In genomic region chr1:171246709-171247452, GRCm38 (mm10) we compare ENCODE assay signal across 8 mouse cellular contexts. TPM values are rescaled to one million over a fixed set of nuclear protein-coding genes. Genes with fewer than 3 reads are reported as not detected.
A peak's percentile ranks its signal among the peaks of the same experiment; 100 is the strongest.
DNase-seq lines count a peak whose midpoint lies in the region; ATAC-seq and TF ChIP-seq lines count a peak whose summit lies in the region.

No protein-coding gene starts in this region.

- H3K36me3 ChIP-seq in embryonic facial prominence, embryonic 13.5 days = peaks cover 33% of the 10 kb centered on the region
- H3K36me3 ChIP-seq in kidney, adult 2 months (ENCODE audit: control insufficient read depth, insufficient read depth, low read length) = no peaks in the 10 kb centered on the region; the same call in 1 of the 2 replicates
- H3K36me3 ChIP-seq in limb, embryonic 12.5 days = peaks cover 37% of the 10 kb centered on the region
- peaks cover 3% of the 10 kb centered on the region; the same call in 1 of the 2 replicates for H3K36me3 ChIP-seq in midbrain, embryonic 15.5 days (replicated peaks)
- peaks cover 9% of the 10 kb centered on the region for H3K36me3 ChIP-seq in spleen, adult 2 months (ENCODE audit: control insufficient read depth, insufficient read depth, low read length)

- ATAC-seq in embryonic facial prominence, embryonic 13.5 days (ENCODE audit: insufficient number of reproducible peaks, insufficient read depth, low FRiP score, low TSS enrichment, low read depth) = peak; percentile 86
- peak; percentile 89 for ATAC-seq in limb, embryonic 12.5 days (ENCODE audit: insufficient number of reproducible peaks, insufficient read depth, low FRiP score, low TSS enrichment, low read depth)
- peak; percentile 94 for ATAC-seq in midbrain, embryonic 15.5 days (replicated peaks)

- no peaks in the 10 kb centered on the region for H3K9me3 ChIP-seq in embryonic facial prominence, embryonic 13.5 days
- no peaks in the 10 kb centered on the region for H3K9me3 ChIP-seq in limb, embryonic 12.5 days
- H3K9me3 ChIP-seq in midbrain, embryonic 15.5 days = no peaks in the 10 kb centered on the region

- H3K27me3 ChIP-seq in embryonic facial prominence, embryonic 13.5 days = no peaks in the 10 kb centered on the region
- no peaks in the 10 kb centered on the region for H3K27me3 ChIP-seq in kidney, adult 2 months (replicated peaks; ENCODE audit: control insufficient read depth, insufficient read depth, low read length)
- H3K27me3 ChIP-seq in limb, embryonic 12.5 days = no peaks in the 10 kb centered on the region
- H3K27me3 ChIP-seq in midbrain, embryonic 15.5 days (replicated peaks) = no peaks in the 10 kb centered on the region
- 0 out of 2 replicates have a peak, but pooled peaks cover 1% of the 10 kb centered on the region for H3K27me3 ChIP-seq in spleen, adult 2 months (ENCODE audit: control insufficient read depth, insufficient read depth, low read length)

- peak overlapping the region; percentile 75 for H3K4me2 ChIP-seq in embryonic facial prominence, embryonic 13.5 days
- H3K4me2 ChIP-seq in limb, embryonic 12.5 days = peak overlapping the region; percentile 77
- peak overlapping the region; percentile 75 for H3K4me2 ChIP-seq in midbrain, embryonic 15.5 days

- H3K9ac ChIP-seq in embryonic facial prominence, embryonic 13.5 days = peak overlapping the region; percentile 92
- peak overlapping the region; percentile 88 for H3K9ac ChIP-seq in limb, embryonic 12.5 days (replicated peaks)
- peak overlapping the region; percentile 81 for H3K9ac ChIP-seq in midbrain, embryonic 15.5 days

- peaks cover 65% of the 10 kb centered on the region for H3K4me1 ChIP-seq in embryonic facial prominence, embryonic 13.5 days
- peaks cover 6% of the 10 kb centered on the region; the same call in 1 of the 2 replicates for H3K4me1 ChIP-seq in kidney, adult 2 months (ENCODE audit: control insufficient read depth, insufficient read depth, low read length)
- H3K4me1 ChIP-seq in limb, embryonic 12.5 days (replicated peaks) = peaks cover 47% of the 10 kb centered on the region
- peaks cover 44% of the 10 kb centered on the region for H3K4me1 ChIP-seq in midbrain, embryonic 15.5 days
- peaks cover 4% of the 10 kb centered on the region; the same call in 1 of the 2 replicates for H3K4me1 ChIP-seq in spleen, adult 2 months (ENCODE audit: control insufficient read depth, insufficient read depth, insufficient read length)

- peak; percentile 84 for TF ChIP-seq CTCF in kidney, adult 2 months (conservative IDR thresholded peaks at IDR 0.05; ENCODE audit: insufficient read depth, insufficient read length, low read depth, low read length)
- TF ChIP-seq CTCF in spleen, adult 2 months (IDR thresholded peaks at IDR 0.05; ENCODE audit: extremely low read depth, insufficient read depth, insufficient read length, insufficient replicate concordance) = peak; percentile 87

- peak overlapping the region; percentile 79 for H3K4me3 ChIP-seq in embryonic facial prominence, embryonic 13.5 days
- H3K4me3 ChIP-seq in kidney, adult 2 months (ENCODE audit: insufficient read depth, low read depth, low read length) = peak overlapping the region; percentile 79
- H3K4me3 ChIP-seq in limb, embryonic 12.5 days (replicated peaks) = peak overlapping the region; percentile 80
- H3K4me3 ChIP-seq in midbrain, embryonic 15.5 days = peak overlapping the region; percentile 66
- H3K4me3 ChIP-seq in spleen, adult 2 months (ENCODE audit: extremely low read depth, insufficient read depth, insufficient read length) = peak overlapping the region; percentile 84

- TF ChIP-seq POLR2A in kidney, adult 2 months (IDR thresholded peaks at IDR 0.05; ENCODE audit: low read depth, low read length) = peak; percentile 82
- TF ChIP-seq POLR2A in spleen, adult 2 months (IDR thresholded peaks at IDR 0.05; ENCODE audit: low read depth, low read length) = peak; percentile 77

- H3K27ac ChIP-seq in embryonic facial prominence, embryonic 13.5 days = peak overlapping the region; percentile 96
- H3K27ac ChIP-seq in kidney, adult 2 months (ENCODE audit: insufficient read depth, low read depth, low read length) = peak overlapping the region; percentile 96
- H3K27ac ChIP-seq in limb, embryonic 12.5 days = peak overlapping the region; percentile 88
- peak overlapping the region; percentile 75 for H3K27ac ChIP-seq in midbrain, embryonic 15.5 days
- H3K27ac ChIP-seq in spleen, adult 2 months (ENCODE audit: insufficient read depth, low read length) = peak overlapping the region; percentile 67

- under 1% methylated on average over 41 of the region's 41 CpGs for WGBS in embryonic facial prominence, embryonic 13.5 days
- under 1% methylated on average over 41 of the region's 41 CpGs for WGBS in kidney, adult 2 months
- WGBS in limb, embryonic 12.5 days = under 1% methylated on average over 41 of the region's 41 CpGs
- WGBS in midbrain, embryonic 15.5 days = under 1% methylated on average over 41 of the region's 41 CpGs
- WGBS in spleen, adult 2 months = 1% methylated on average over 41 of the region's 41 CpGs

- peak; percentile 97 for DNase-seq in 3134 (ENCODE audit: extremely low read depth, insufficient read length, low spot score)
- peak; percentile 97 to 99 for DNase-seq in adrenal gland, postnatal 36 days
- DNase-seq in heart, adult 18-20 months = peak; percentile 97 to 99
- DNase-seq in kidney, adult 2 months = peak; percentile 99
- DNase-seq in spleen, adult 2 months (ENCODE audit: low read depth in 1 of 2, low spot score in 2 of 2) = peak; percentile 94 to 96

RNA-seq across cellular contexts. Expression of gene Adamts4, which starts 3.3 kb away (rescaled TPM):
- total RNA-seq in adrenal gland, postnatal 36 days (2021) = 1 to 10 TPM in 1 of 2 experiments, under 1 TPM in 1; 0.79 to 4.2 TPM
- polyA plus RNA-seq in embryonic facial prominence, embryonic 13.5 days (2015; fragmentation: Nextera tagmentation; extraction: Ambion mirVana) = 23.6 and 25.6 TPM in 2 replicates
- total RNA-seq in heart, adult 18-20 months (2021) = 1 to 10 TPM in 1 of 2 experiments, under 1 TPM in 1; 0.57 to 1.2 TPM
- 1.2 and 1.5 TPM in 2 replicates for polyA plus RNA-seq in kidney, adult 2 months (2012; rRNA removed)
- polyA plus RNA-seq in limb, embryonic 12.5 days (2016; fragmentation: Nextera tagmentation; extraction: Ambion mirVana) = 10.5 and 11.0 TPM in 2 replicates
- 7.0 and 7.1 TPM in 2 replicates for polyA plus RNA-seq in midbrain, embryonic 15.5 days (2015; fragmentation: Nextera tagmentation; extraction: Ambion mirVana)
- 0.63 and 0.64 TPM in 2 replicates for polyA plus RNA-seq in spleen, adult 2 months (2012; rRNA removed)

RNA-seq across cellular contexts. Expression of gene Ndufs2, which starts 4.3 kb away (rescaled TPM):
- 100 to 1,000 TPM; 657 to 866 TPM for total RNA-seq in adrenal gland, postnatal 36 days (2021)
- 232 and 248 TPM in 2 replicates for polyA plus RNA-seq in embryonic facial prominence, embryonic 13.5 days (2015; fragmentation: Nextera tagmentation; extraction: Ambion mirVana)
- total RNA-seq in heart, adult 18-20 months (2021) = 1,000 to 10,000 TPM; 1,592 to 1,593 TPM
- 374 and 559 TPM in 2 replicates for polyA plus RNA-seq in kidney, adult 2 months (2012; rRNA removed)
- 251 and 257 TPM in 2 replicates for polyA plus RNA-seq in limb, embryonic 12.5 days (2016; fragmentation: Nextera tagmentation; extraction: Ambion mirVana)
- 229 and 238 TPM in 2 replicates for polyA plus RNA-seq in midbrain, embryonic 15.5 days (2015; fragmentation: Nextera tagmentation; extraction: Ambion mirVana)
- 52.4 and 59.6 TPM in 2 replicates for polyA plus RNA-seq in spleen, adult 2 months (2012; rRNA removed)

RNA-seq across cellular contexts. Expression of gene Fcer1g, which starts 12.7 kb away (rescaled TPM):
- 10 to 100 TPM; 15.2 to 20.4 TPM for total RNA-seq in adrenal gland, postnatal 36 days (2021)
- 40.7 and 41.9 TPM in 2 replicates for polyA plus RNA-seq in embryonic facial prominence, embryonic 13.5 days (2015; fragmentation: Nextera tagmentation; extraction: Ambion mirVana)
- 10 to 100 TPM; 10.2 to 13.4 TPM for total RNA-seq in heart, adult 18-20 months (2021)
- polyA plus RNA-seq in kidney, adult 2 months (2012; rRNA removed) = 35.8 and 46.8 TPM in 2 replicates
- polyA plus RNA-seq in limb, embryonic 12.5 days (2016; fragmentation: Nextera tagmentation; extraction: Ambion mirVana) = 15.9 and 21.0 TPM in 2 replicates
- polyA plus RNA-seq in midbrain, embryonic 15.5 days (2015; fragmentation: Nextera tagmentation; extraction: Ambion mirVana) = 27.3 and 33.2 TPM in 2 replicates
- 237 and 307 TPM in 2 replicates for polyA plus RNA-seq in spleen, adult 2 months (2012; rRNA removed)

RNA-seq across cellular contexts. Expression of gene Apoa2, which starts 22.0 kb away (rescaled TPM):
- total RNA-seq in adrenal gland, postnatal 36 days (2021) = 1 to 10 TPM; 2.2 to 6.4 TPM
- polyA plus RNA-seq in embryonic facial prominence, embryonic 13.5 days (2015; fragmentation: Nextera tagmentation; extraction: Ambion mirVana) = 0.80 and 56.2 TPM in 2 replicates
- 1 to 10 TPM; 2.0 to 2.7 TPM for total RNA-seq in heart, adult 18-20 months (2021)
- 19.8 and 20.8 TPM in 2 replicates for polyA plus RNA-seq in kidney, adult 2 months (2012; rRNA removed)
- 2.1 and 3.1 TPM in 2 replicates for polyA plus RNA-seq in limb, embryonic 12.5 days (2016; fragmentation: Nextera tagmentation; extraction: Ambion mirVana)
- polyA plus RNA-seq in midbrain, embryonic 15.5 days (2015; fragmentation: Nextera tagmentation; extraction: Ambion mirVana) = 3.4 and 11.6 TPM in 2 replicates
- polyA plus RNA-seq in spleen, adult 2 months (2012; rRNA removed) = 1.2 and 1.8 TPM in 2 replicates

RNA-seq across cellular contexts. Expression of gene B4galt3, which starts 23.2 kb away (rescaled TPM):
- 10 to 100 TPM; 27.1 to 36.6 TPM for total RNA-seq in adrenal gland, postnatal 36 days (2021)
- polyA plus RNA-seq in embryonic facial prominence, embryonic 13.5 days (2015; fragmentation: Nextera tagmentation; extraction: Ambion mirVana) = 82.1 and 84.2 TPM in 2 replicates
- 10 to 100 TPM; 18.7 to 19.6 TPM for total RNA-seq in heart, adult 18-20 months (2021)
- 58.9 and 67.7 TPM in 2 replicates for polyA plus RNA-seq in kidney, adult 2 months (2012; rRNA removed)
- polyA plus RNA-seq in limb, embryonic 12.5 days (2016; fragmentation: Nextera tagmentation; extraction: Ambion mirVana) = 82.1 and 84.8 TPM in 2 replicates
- polyA plus RNA-seq in midbrain, embryonic 15.5 days (2015; fragmentation: Nextera tagmentation; extraction: Ambion mirVana) = 112 and 116 TPM in 2 replicates
- polyA plus RNA-seq in spleen, adult 2 months (2012; rRNA removed) = 59.5 and 67.8 TPM in 2 replicates

Comparison
In these comparisons a context has a peak if more than half of its experiments do, and no peak if none do; other contexts are left out.
1. Peak in every context shown above with its lines: DNase-seq, ATAC-seq, H3K4me3 ChIP-seq and H3K27ac ChIP-seq.